In the genomic region with DNA sequence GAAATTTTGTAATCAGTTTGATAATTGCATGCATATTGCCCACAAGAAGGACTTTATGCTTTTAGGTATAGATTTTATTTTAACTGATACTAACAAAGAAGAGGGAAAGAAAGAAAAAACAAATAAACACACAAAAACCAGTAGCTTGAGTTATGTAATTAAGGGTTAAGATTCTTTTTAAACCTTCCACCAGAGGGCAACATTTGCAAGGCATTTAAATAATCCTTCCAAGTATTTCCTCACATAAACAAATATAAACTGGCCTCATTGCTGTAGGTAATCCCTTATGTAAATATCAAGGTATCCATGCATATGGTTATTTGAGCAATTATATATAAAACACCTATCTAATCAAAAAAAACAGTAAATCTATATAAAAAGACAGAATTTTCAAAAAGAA, we compare ENCODE assay signal across 9 mouse cellular contexts. TPM values are rescaled to one million over a fixed set of nuclear protein-coding genes. Genes with fewer than 3 reads are reported as not detected.
A peak's percentile ranks its signal among the peaks of the same experiment; 100 is the strongest.
DNase-seq lines count a peak whose midpoint lies in the region; ATAC-seq and TF ChIP-seq lines count a peak whose summit lies in the region.
"Had no signal": no experiment of that assay in that cellular context is flagged by ENCODE, and none has a peak within 500 bp of the region (broad histone marks: within the 10 kb centered on the region; RNA-seq: fewer than 3 reads in every experiment).

No protein-coding gene starts in this region.

- TF ChIP-seq CTCF in heart, postnatal 0 days (IDR thresholded peaks at IDR 0.05; ENCODE audit: low read depth), result peak; percentile 47
- peak; percentile 67 for TF ChIP-seq CTCF in hindbrain, postnatal 0 days (IDR thresholded peaks at IDR 0.05; ENCODE audit: low read depth)

- DNase-seq in heart, postnatal 0 days (ENCODE audit: low spot score), result no peak
- no peak for DNase-seq in heart, postnatal 36 days
- DNase-seq in 3T3-L1 (ENCODE audit: low read depth, low spot score) (peak; percentile 79), ES-CJ7 (ENCODE audit: low read depth, low spot score) (peak; percentile 21)
- peak; percentile 86 for DNase-seq in hindbrain, postnatal 0 days (ENCODE audit: low spot score)
- DNase-seq in ovary, postnatal 10 days (ENCODE audit: low spot score), result no peak
- DNase-seq in urinary bladder, postnatal 14 days (ENCODE audit: low spot score), result no peak
- DNase-seq: cerebellum, adult 9-11 months; heart, postnatal 4 days had no signal

- no peak for ATAC-seq in heart, postnatal 0 days (ENCODE audit: insufficient read depth, low read depth)
- no peak for ATAC-seq in hindbrain, postnatal 0 days

- intact Hi-C loops in heart, postnatal 36 days (cut with DNase I), result loop anchor here (1.0 to 5.0 kb wide), 2 partner anchors 199 to 354 kb away; no protein-coding TSS in a partner anchor

- no peak overlapping the region for H3K9ac ChIP-seq in heart, postnatal 0 days (replicated peaks; ENCODE audit: low read depth, low read length)
- no peak overlapping the region for H3K9ac ChIP-seq in hindbrain, postnatal 0 days (replicated peaks; ENCODE audit: low read length)

- H3K4me3 ChIP-seq in heart, postnatal 0 days (ENCODE audit: low read depth, low read length), result no peak overlapping the region
- H3K4me3 ChIP-seq in hindbrain, postnatal 0 days (ENCODE audit: low read length), result no peak overlapping the region

- no peak overlapping the region for H3K4me2 ChIP-seq in heart, postnatal 0 days (ENCODE audit: low read depth, low read length)
- H3K4me2 ChIP-seq in hindbrain, postnatal 0 days (ENCODE audit: low read depth, low read length), result no peak overlapping the region

- peaks cover 16% of the 10 kb centered on the region for H3K27me3 ChIP-seq in heart, postnatal 0 days (ENCODE audit: control insufficient read depth, insufficient read depth, low read length)
- peaks cover 4% of the 10 kb centered on the region; the same call in 1 of the 2 replicates for H3K27me3 ChIP-seq in hindbrain, postnatal 0 days (ENCODE audit: insufficient read depth, low read length)

- H3K9me3 ChIP-seq in heart, postnatal 0 days (replicated peaks; ENCODE audit: control insufficient read depth, low read length), result no peaks in the 10 kb centered on the region
- no peaks in the 10 kb centered on the region for H3K9me3 ChIP-seq in hindbrain, postnatal 0 days (ENCODE audit: low read length)

- no peak overlapping the region for H3K27ac ChIP-seq in heart, postnatal 0 days (ENCODE audit: low read depth)
- H3K27ac ChIP-seq in hindbrain, postnatal 0 days, result no peak overlapping the region

- no peak for TF ChIP-seq EP300 in heart, postnatal 0 days (IDR thresholded peaks at IDR 0.05; ENCODE audit: low read depth)

- no peaks in the 10 kb centered on the region for H3K36me3 ChIP-seq in heart, postnatal 0 days (replicated peaks; ENCODE audit: control insufficient read depth, insufficient read depth, low read length)
- H3K36me3 ChIP-seq in hindbrain, postnatal 0 days (ENCODE audit: insufficient read depth, low read length), result no peaks in the 10 kb centered on the region

- no peaks in the 10 kb centered on the region for H3K4me1 ChIP-seq in heart, postnatal 0 days (ENCODE audit: control insufficient read depth, insufficient read depth)
- no peaks in the 10 kb centered on the region for H3K4me1 ChIP-seq in hindbrain, postnatal 0 days (ENCODE audit: insufficient read depth, low read length)

RNA-seq across cellular contexts. Expression of a gene that starts 3.9 kb away (rescaled TPM):
- 1.1 TPM in 1 of 2 replicates, not detected in the other for total RNA-seq in heart, postnatal 0 days (2014; rRNA removed; ENCODE audit: low replicate concordance)
- not detected in 2 replicates for polyA plus RNA-seq in heart, postnatal 0 days (2015; fragmentation: Nextera tagmentation; extraction: Ambion mirVana)
- total RNA-seq in heart, postnatal 36 days (2021), result not detected
- total RNA-seq in hindbrain, postnatal 0 days (2014; rRNA removed), result 132 and 177 TPM in 2 replicates
- polyA plus RNA-seq in hindbrain, postnatal 0 days (2015; fragmentation: Nextera tagmentation; extraction: Ambion mirVana), result 109 and 115 TPM in 2 replicates
- total RNA-seq: heart, postnatal 4 days had no signal

Comparison
In these comparisons a context has a peak if more than half of its experiments do, and no peak if none do; other contexts are left out.
1. DNase-seq: peak in 3T3-L1 (single experiment), ES-CJ7 (single experiment) and hindbrain, postnatal 0 days (single experiment); none in heart, postnatal 0 days (single experiment), heart, postnatal 36 days (0 of 2), ovary, postnatal 10 days (single experiment) and urinary bladder, postnatal 14 days (single experiment).
2. RNA of a gene that starts 3.9 kb away (total RNA-seq): 132 to 177 TPM in hindbrain, postnatal 0 days; 1.1 TPM in heart, postnatal 0 days and not detected in heart, postnatal 36 days; every median in the first group is over 10 times any median in the second.